Mouse (Mus musculus) frontal cortex, postnatal 25 days (tissue): ENCODE measurements around the gene Vps13d.

Experiments used
- DNase-seq, 2 experiments: peaks; one replicate each; pipeline ENCODE4 v3.0.0; 2022; ENCODE audit warnings: low spot score in 2 of 2

The Vps13d gene

GRCm38 (mm10) chr4:145194559-145195162 lies at the start of gene Vps13d:
Gene Vps13d, minus strand, starts transcription at chr4:145195005.
- DNase-seq: peak; percentile 79 to 83

- no peak for DNase-seq
Observed at GRCm38 (mm10) chr4:145242719-145243350, 48.0 kb upstream of the Vps13d start.

DNA sequence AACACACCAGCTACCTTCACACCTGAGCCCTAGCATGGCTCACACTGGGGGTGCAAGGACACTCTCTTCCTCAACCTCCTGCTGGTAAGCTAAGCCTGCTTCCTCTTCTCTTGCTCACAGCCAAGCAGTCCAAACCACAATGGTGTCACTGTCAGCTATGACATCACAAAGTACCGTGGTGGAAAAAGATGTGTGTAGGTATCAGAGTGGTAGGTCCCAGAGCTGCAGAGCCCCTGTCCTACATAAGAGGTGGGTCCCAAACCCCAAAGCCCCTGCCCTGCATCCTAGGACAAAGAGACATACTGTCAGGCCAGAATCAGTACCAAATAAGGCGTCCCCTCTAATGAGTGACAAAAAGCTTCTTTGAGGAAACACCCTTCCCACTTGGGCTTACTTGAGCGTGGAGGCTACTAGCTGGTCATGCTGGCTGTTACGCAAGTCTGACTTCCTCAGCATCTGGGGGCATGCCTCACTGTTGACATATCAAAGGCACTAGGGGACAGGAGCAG lies 46.0 kb upstream of the Vps13d start:
- DNase-seq: no peak

GRCm38 (mm10) chr4:145239049-145239830 lies 44.4 kb upstream of the Vps13d start:
- DNase-seq: no peak

DNA sequence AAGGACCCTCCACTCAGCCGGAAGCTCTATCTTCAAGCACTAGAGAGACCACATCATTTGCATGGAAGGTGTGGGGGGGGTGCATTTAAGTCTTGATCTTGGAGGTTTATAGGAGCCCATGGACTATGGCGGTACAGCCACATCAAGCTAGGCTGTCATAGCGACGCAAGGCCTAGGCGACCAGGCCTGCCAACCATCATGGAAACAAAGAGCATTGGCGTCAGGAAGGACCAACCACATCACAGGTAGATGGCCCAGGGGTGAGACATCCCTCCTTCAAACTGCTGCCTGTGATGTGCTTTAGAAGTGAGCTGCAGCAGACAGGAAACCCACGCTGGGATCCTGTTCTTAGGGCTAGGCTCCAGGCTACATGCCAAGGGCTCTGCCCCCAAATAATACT lies 41.2 kb upstream of the Vps13d start:
- DNase-seq: no peak

DNA sequence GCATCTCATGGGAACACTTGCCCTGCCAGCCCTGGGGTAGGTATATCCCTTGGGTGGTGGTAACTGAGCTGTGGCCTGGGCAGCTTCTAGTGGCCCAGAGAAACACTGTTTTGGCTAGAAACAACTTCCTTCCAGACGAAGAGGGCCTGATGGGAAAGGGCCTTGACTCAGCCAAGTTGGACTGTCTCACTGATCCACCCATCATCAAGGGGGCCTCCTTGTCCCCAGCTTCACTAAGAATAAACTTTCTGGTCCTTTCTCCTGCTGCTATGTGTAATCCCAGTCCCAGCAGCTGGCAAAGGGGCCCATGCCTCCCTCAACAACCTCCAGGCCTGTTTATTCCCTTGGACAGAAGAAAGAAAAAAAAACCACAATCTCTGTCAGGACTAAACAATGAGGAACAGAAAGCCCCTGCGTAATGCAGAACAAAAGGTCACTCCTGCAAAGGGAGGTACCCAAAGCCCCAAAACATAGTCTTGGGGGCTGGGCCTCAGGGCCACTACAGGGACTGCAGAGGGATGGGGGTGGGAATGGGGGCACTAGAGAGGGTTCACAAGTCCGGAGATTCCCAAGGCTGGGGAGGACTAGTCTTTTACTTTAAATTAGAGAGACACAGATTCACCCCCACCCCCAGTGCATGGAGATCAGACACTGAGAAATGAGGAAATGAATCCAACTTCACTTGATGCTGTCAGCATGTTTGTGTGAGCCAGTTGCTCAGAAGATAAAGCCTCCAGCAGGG lies 38.9 kb upstream of the Vps13d start:
- no peak for DNase-seq

DNA sequence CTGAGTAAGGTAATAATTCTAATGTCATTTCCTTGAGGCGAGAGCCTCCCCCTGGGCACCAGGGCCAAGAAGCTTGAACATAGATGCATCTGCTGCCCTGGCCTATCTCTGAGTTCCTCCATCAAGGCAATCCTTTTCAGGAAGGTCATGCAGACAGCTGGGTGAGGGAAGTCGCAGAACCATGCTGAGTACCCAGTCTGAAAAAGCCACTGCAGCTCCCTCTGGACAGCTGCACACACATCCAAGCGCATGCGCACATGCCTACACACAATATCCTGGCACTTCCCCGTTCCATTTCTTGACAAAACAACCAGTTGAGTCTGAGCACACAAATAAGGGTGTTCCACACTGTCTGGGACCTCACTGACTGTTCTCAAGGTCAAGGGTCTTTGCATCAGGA lies 36.9 kb upstream of the Vps13d start:
- no peak for DNase-seq

GRCm38 (mm10) chr4:145230647-145231046 lies 35.8 kb upstream of the Vps13d start:
- DNase-seq: no peak

GRCm38 (mm10) chr4:145229524-145230163 lies 34.8 kb upstream of the Vps13d start:
- no peak for DNase-seq

- no peak for DNase-seq
Observed at GRCm38 (mm10) chr4:145229051-145229450, 34.2 kb upstream of the Vps13d start.

DNA sequence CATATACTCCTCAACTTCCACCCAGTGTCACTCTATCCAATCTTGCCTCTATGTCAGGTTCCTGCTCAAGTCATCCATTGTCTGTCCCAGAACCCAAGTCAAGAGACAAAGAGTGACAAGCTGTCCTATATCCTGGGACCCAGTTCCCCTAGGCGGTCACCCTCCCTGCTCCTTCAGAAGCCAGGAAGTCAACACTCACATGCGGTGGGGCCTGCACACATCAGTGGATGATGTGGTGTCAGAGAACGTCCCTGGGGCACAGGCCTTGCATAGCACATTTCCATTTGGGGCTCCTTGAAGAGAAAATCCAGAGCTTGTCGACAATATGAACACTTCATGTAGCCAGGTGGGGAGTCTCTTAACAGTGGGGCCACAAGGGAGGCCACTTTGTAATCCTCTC lies 29.8 kb upstream of the Vps13d start:
- no peak for DNase-seq

GRCm38 (mm10) chr4:145222064-145222463 lies 27.3 kb upstream of the Vps13d start:
- DNase-seq: no peak

DNA sequence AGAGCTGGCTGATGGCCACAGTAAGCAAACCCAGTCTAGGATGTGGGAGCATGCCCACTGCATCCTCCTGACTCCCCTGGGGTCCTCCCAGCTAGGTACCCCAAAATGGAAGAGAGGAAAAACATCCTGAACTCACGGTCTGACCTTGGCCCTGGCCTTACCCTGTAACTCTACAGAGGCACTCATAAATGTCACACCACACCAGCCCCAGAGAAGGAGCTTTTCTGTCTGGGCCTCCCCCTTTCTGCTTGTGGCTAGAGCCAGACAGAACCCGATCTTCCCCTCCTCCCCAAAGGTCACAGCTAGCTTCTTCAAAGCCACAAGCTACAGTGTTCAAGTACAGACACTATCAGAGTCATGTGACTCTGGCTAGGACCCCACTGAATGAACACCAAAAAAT lies 26.6 kb upstream of the Vps13d start:
- DNase-seq: no peak

DNA sequence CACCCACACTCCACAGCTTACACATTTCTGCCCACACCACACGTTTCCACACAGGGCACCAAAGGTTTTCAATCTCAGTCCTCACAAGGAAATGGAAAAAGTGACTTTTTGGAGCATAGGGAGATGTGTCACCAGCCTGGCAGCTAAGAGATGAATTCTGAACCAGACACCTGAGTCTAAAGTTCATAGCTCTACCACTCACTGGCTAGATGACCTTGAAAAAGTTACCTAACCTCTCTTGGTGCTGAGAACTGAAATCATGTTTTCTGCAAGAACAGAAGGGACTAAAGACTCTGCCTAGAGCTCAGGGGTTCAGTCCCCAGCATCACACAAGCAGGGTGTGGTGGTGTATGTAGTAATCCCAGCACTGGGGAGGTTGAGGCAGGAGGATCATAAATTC lies 25.2 kb upstream of the Vps13d start:
- DNase-seq: no peak

DNA sequence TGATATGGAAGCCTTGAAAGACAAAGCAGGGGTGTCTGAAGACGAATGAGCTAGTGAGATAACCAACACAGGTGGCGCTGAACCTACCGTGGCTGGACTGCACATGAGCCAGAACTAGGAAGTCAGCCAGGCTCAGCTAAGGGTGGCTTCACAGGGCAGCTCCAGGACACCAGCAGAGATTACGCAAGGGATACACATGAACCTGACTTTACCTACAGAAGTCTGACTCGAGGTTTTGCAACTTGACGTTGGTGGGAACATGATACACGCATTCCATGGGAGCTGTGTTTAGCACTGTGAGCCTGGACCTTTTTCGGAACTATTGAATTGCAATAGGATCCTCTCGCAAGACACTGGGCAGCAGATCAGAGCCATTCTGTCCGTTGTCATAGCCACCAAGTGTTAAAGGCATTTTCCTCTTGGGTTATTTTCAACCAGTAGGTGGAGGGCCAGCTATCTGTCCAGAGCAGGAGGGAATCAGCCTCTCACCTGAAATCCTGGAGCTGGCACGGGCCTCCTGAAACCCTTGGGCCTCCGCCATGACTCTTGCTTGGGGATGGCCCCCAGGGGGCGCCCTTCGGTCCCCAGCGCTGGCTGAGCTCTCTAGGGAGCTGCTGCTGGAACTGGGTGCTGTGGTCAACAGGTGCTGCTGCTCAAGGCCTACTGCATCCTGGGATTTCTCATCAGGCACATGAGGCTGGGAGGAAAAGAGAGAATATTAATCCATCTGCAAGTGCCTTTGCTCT lies 24.6 kb upstream of the Vps13d start:
- no peak for DNase-seq

- DNase-seq: no peak
Observed at GRCm38 (mm10) chr4:145217837-145218236, 23.0 kb upstream of the Vps13d start.

DNA sequence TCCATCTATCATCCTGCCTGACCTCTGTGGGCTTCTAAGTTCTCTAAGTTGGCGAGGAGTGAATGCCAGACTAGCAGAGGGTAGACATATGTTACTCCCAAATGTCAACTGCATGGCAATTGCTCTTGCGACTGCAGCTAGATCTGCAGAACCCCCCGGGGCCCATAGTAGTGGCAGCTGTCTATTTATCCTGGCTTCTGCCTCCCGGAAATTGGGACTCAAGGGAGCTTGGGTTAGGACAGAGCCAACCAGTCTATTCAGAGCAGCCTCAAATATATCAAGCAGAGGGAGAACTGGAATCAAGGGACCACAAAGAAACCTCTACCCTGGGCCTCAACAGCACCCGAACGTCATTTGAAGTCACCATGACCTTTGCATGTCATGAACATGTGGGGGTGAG lies 22.2 kb upstream of the Vps13d start:
- no peak for DNase-seq

- no peak for DNase-seq
Observed at GRCm38 (mm10) chr4:145215396-145215795, 20.6 kb upstream of the Vps13d start.

DNA sequence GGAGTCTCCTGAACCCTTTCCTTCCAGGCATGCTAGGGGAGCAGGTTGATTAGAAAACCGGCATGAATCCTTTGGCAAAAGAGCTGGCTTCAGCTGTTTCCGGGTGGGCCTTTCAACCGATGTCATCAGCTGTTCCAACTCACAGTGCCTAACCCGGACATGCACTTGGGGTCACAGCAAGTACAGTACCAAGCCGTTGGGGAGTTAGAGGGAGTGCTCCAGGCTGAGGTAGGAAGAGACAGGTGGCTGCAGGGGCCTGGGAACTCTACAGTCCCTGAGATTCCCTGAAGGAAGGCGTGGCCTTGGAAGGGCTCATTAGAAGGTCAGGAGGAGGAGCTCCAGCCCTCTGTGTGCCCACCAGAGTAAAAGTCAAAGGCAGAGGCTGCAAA lies 20.0 kb upstream of the Vps13d start:
- no peak for DNase-seq

DNA sequence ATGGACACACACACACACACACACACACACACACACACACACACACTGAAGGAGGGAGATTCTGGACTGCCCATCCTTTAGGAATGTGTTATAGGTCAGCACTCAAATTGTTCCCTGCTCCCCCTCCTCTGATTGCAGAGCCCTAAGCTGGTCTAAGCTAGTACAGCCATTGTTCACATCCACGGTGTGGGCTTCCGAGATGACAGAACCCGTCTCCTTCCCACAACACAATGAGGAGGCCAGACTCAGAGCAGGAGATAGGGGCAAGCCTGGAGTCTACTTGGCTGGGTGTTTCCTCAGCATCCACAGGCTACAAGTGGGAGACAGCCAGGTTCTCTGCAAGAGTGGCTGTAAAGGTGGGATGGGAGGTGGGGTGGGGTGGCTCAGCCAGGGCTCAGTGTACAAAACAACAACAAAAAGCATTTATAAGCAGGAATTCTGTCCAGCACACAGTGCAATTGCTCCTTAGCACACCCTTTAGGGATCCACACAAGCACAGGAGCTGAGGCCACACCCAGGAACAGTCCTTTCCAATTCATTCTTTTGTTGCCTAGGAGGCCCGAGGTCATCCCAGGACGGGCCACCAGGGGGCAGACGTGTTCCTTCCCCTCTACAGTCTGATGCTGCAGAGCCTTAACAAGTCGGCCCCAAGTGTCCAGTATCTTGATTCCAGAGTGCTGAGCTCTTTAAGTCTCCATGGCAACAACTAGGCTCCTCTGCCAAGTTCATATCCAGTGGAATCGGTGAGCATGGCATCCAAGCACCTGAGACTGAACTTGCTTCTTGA lies 19.4 kb upstream of the Vps13d start:
- peak; percentile 91 to 98 for DNase-seq
